Mouse (Mus musculus): ENCODE measurements around the gene Col24a1. TPM values are rescaled to one million over a fixed set of nuclear protein-coding genes. Genes with fewer than 3 reads are reported as not detected.

Col24a1 gene
- total RNA-seq, 2 experiments from 2014 or later = 1.1 to 1.9 TPM

- DNase-seq (ENCODE audit: low spot score in 2 of 2) = no peak
These were observed 262.1 kb downstream of the Col24a1 start for GRCm38 (mm10) chr3:145554388-145554787.

- no peak for DNase-seq (ENCODE audit: low spot score in 2 of 2)
These were observed 263.9 kb downstream of the Col24a1 start for GRCm38 (mm10) chr3:145556206-145556605.

- DNase-seq (ENCODE audit: low spot score in 2 of 2) = no peak
These were observed 267.4 kb downstream of the Col24a1 start for GRCm38 (mm10) chr3:145559675-145560074.

- DNase-seq (ENCODE audit: low spot score in 2 of 2) = no peak
These were observed 267.8 kb downstream of the Col24a1 start for GRCm38 (mm10) chr3:145560117-145560516.

- no peak for DNase-seq (ENCODE audit: low spot score in 2 of 2)
These were observed 282.2 kb downstream of the Col24a1 start for GRCm38 (mm10) chr3:145574468-145574867.

- DNase-seq (ENCODE audit: low spot score in 2 of 2) = no peak
These were observed 283.1 kb downstream of the Col24a1 start for GRCm38 (mm10) chr3:145575340-145575739.

GRCm38 (mm10) chr3:145575743-145576481 is 283.6 kb downstream of the Col24a1 start, which contains the start of gene Znhit6:
Znhit6 (plus strand) TSS chr3:145576205.
- peak; percentile 68 to 82 for DNase-seq (ENCODE audit: low spot score in 2 of 2)

GRCm38 (mm10) chr3:145576482-145576822 is 284.2 kb downstream of the Col24a1 start:
- no peak for DNase-seq (ENCODE audit: low spot score in 2 of 2)

GRCm38 (mm10) chr3:145576876-145577275 is 284.6 kb downstream of the Col24a1 start:
- DNase-seq (ENCODE audit: low spot score in 2 of 2) = no peak

GRCm38 (mm10) chr3:145583043-145583442 is 290.8 kb downstream of the Col24a1 start:
- DNase-seq (ENCODE audit: low spot score in 2 of 2) = no peak

GRCm38 (mm10) chr3:145583522-145584200 is 291.4 kb downstream of the Col24a1 start:
- no peak for DNase-seq (ENCODE audit: low spot score in 2 of 2)

- no peak for DNase-seq (ENCODE audit: low spot score in 2 of 2)
These were observed 298.3 kb downstream of the Col24a1 start for GRCm38 (mm10) chr3:145590562-145590961.

- no peak for DNase-seq (ENCODE audit: low spot score in 2 of 2)
These were observed 299.7 kb downstream of the Col24a1 start for GRCm38 (mm10) chr3:145591841-145592542.

- no peak for DNase-seq (ENCODE audit: low spot score in 2 of 2)
These were observed 303.1 kb downstream of the Col24a1 start for GRCm38 (mm10) chr3:145595354-145595753.

GRCm38 (mm10) chr3:145599059-145599458 is 306.8 kb downstream of the Col24a1 start:
- no peak for DNase-seq (ENCODE audit: low spot score in 2 of 2)

GRCm38 (mm10) chr3:145600801-145601200 is 308.5 kb downstream of the Col24a1 start:
- no peak for DNase-seq (ENCODE audit: low spot score in 2 of 2)

- no peak for DNase-seq (ENCODE audit: low spot score in 2 of 2)
These were observed 309.1 kb downstream of the Col24a1 start for GRCm38 (mm10) chr3:145601345-145601744.

Other genes starting within 250 kb of the Col24a1 start
- gene Clca2, start 193.0 kb upstream of the Col24a1 start, total RNA-seq (2021) = under 1 TPM in 1 of 2 experiments, not detected in 1; 0.08 TPM
- 10 to 100 TPM; 29.7 to 35.5 TPM for gene Odf2l, start 173.9 kb upstream of the Col24a1 start, total RNA-seq (2021)